Mouse (Mus musculus) common myeloid progenitor, adult 5-6 weeks (primary cell): ENCODE measurements around the gene Arhgap8. TPM values are rescaled to one million over a fixed set of nuclear protein-coding genes. Genes with fewer than 3 reads are reported as not detected.

ENCODE experiments used
- ATAC-seq: replicated peaks from 2 replicates; pipeline ENCODE4 v1.8.0; 2016; ENCODE audit warnings: low read depth, mild to moderate bottlenecking, moderate TSS enrichment, inconsistent platforms; ENCODE audit not compliant: poor library complexity, severe bottlenecking
- total RNA-seq: library from RNA; stranded (forward); fragments of 200-1000, 187-1606 nt; gene quantifications from 2 replicates; pipeline ENCODE4 v1.2.3, GENCODE M21; 2017

Gene Arhgap8
- total RNA-seq, 1 experiment from 2014 or later = not detected

- ATAC-seq = no peak
These were observed 55.7 kb downstream of the Arhgap8 start for GRCm38 (mm10) chr15:84775421-84776174.

- ATAC-seq = no peak
These were observed 58.7 kb downstream of the Arhgap8 start for GRCm38 (mm10) chr15:84778587-84778986.

DNA sequence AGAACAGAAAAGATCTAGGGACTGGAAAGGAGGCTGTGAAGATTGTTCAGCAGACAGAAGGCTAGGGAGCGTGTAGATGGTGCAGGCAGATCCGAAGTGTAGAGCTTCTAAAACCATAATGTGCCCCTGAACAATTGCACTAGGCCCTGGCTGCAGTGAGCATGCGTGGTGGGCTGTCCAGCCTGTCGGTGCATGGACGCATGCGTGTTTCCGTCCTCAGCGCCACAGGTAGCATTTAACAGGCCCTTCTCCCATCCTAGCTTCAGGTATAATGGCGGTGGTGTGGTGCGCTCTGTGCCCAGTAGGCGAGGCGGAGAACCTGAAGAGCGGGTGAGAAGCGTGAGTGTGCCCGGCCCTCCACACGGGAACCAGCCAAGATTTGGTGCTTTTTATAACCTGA is 65.0 kb downstream of the Arhgap8 start:
- no peak for ATAC-seq

DNA sequence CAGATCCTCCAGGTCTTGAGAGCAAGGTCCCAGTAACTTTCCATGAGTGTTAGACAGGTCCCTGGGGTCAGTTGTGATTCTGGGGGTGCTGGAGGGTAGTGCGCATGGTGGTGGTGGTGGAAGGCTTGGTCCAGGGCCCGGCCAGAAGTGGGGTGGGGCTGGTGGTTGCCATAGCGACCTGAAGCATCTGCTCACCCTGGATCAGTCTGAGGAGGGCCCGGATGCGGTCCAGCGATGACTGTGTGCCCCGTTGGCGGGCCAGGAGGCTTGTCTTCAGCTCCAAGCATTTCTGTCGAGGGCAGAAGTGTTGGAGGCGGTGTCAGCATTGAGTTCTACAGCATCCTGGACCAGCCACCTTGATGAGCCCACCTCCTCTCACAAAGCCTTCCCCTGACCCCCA is 67.3 kb downstream of the Arhgap8 start:
- ATAC-seq = no peak

GRCm38 (mm10) chr15:84793649-84794048 is 73.8 kb downstream of the Arhgap8 start:
- ATAC-seq = no peak

- no peak for ATAC-seq
These were observed 80.3 kb downstream of the Arhgap8 start for GRCm38 (mm10) chr15:84800132-84800531.

DNA sequence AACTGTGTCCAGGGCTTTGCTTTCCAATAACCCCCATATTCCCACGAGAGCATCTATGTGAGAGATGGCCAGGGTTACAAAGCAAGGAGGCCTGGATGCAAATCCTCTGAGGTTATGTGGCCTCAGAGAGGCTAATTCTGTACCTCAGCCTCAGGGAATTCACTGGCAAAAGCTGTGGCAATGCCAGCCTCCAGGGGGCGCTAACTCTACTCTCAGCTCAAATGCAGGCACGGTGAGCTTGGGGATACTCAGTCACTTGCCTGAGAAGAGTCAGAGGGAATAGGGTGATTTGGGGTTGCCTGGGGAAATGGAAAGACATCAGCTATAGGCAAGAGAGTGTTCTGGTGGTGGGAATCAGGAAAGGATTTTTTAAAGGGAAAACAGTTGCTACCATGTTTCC is 83.8 kb downstream of the Arhgap8 start:
- no peak for ATAC-seq

DNA sequence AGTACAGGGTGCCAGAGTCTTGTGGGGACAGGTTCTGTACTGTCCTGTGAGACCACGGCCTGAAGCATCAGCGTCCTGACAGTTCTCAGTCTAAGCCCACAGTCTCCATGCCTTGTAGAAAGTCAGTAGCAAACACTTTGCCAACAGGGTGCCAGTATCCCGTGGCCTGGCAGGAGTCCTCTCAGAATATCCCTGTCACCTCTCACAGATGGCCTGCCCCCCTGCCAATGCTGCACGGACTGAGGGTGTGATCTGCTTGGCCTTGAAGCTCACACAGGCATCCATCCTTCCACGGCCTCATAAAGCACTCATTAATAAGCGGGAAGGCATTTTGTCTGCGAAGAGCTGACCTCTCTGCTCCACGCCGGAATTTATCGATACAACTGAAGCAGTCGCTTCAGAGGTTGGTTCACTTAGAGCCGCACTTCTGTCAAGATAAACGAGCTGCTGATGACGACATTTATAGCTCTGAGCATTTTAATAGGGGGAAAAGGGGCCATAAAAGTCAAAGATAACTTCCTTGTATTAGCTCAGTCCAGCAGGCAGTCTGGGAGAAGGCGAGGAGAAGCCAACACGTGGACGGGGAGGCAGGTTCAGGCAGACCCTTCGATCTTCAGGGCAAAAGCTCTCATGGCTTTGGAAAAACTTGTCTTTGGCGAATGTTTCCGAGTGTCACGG is 89.6 kb downstream of the Arhgap8 start:
- ATAC-seq = no peak

DNA sequence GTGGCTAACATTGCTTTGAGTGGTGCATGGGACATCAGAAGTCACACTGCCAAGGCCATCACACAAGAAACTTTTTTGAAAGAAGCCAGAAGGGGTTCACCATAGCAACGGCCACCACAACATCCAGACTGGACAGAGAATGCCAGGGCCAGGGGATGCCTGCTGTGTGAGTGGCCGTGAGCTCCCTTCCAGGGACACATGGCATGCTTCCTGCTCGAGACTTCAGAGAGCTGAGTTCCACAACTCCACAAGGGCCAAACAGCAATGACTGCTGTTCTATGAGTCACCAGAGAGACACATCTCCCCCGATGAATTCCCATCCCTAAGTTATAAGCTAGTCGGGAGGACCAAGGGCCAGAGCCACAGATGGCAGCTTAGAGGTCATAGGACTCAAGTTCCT is 91.3 kb downstream of the Arhgap8 start:
- no peak for ATAC-seq

DNA sequence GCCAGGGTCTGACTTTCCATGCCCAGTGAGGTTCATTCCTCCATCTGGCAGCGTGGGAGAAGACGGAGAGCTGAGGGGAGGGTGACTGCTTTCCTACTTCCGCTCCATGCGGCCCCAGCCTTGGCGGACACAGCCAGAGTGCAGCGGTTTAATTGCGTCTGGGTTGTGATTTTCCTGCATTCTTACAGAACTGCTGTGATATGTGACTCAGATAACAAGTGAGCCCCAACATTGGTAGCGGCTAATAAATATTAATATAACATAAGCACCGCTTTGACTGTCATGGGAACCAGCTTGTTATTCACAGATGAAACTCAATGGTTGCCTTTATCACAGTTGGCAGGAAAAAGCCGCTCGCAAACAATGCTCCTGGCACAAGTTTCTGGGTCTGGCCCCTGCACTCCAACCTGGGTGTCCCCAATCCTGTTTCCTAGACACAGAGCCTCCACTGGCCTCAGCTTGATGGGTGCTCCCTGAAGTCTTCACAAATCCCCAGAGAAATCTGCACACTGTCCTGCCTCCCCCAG is 93.0 kb downstream of the Arhgap8 start:
- no peak for ATAC-seq

DNA sequence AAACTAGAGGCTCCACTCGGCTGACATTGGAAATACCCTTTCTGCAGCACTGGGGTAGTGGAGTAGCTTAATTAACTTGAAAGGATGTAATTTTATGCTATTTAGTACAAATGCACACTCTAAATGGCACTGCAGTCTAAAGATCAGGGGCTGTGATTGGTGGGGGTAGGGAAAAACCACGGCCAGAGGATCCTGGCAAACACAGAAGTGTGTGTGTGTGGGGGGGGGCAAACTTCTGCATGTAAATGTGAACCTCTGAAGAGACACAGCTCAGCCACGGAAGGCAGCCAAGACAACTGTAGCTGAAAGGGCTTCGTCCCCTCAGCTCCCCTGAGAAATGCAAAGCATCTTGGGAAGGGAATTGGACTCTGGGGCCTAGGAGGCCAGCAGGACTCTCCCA is 95.3 kb downstream of the Arhgap8 start:
- ATAC-seq = no peak

DNA sequence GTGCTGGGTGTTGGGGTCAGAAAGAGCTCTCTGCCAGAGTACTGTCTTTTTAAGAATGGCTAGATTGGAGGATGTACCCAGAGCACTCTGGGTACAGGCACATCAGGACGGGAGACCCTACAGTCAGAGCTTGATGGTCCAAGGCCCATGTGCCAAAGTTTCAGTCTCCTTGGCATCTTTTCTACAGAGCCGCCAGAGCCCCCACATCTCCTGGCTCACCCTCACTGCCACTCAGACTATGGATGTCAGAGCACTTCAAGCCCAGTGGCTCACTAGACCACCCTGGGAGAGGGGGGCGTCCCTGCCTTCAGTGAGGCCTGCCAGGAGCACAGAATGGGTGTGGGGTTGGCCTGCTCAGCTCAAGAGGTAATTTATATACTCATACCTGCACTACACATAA is 97.7 kb downstream of the Arhgap8 start:
- no peak for ATAC-seq

DNA sequence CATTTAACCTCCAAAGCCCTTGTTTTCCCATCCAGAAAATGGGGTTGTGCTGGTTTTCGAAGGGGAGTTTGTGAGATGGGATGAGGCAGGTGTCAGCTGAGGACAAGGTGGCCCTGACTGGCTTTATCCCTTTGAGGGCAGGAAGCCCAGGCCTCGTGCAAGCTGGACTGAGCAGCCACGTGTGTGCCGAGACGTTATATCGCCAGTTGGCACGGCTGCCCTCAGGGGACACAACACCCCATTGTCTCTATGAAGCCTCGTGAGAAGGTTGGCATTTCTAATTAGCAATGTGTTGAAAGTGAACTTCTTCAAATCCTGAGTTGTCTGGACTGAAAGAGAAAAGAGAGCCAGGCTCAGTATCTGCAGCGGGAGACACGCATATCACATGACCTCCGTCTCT is 98.4 kb downstream of the Arhgap8 start:
- no peak for ATAC-seq

DNA sequence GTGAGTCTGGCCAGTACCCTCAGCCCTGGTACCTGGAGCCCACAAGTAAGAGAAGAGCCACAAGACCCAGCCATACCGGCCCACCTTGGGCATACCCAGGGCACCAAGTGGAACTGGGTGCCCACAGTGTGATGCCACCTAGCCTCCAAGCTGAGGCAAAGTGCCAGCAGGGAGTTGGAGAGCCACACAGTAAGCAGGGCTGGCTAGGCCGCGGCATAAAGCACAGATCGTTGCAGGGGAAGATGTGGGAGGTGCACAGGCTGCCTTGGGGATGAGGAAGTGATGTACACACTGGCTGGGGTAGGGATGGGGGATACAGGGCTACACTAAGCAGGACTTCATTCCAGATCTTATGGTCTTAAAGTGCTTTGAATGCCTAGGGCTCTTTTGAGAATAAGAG is 101.0 kb downstream of the Arhgap8 start:
- no peak for ATAC-seq

Other genes starting within 250 kb of the Arhgap8 start
- 3.3 and 3.7 TPM in 2 replicates for gene Rtl6, start 162.2 kb upstream of the Arhgap8 start, total RNA-seq
- 6.3 and 6.6 TPM in 2 replicates for gene Prr5, start 50.4 kb upstream of the Arhgap8 start, total RNA-seq
- gene Phf21b, start 136.0 kb downstream of the Arhgap8 start, total RNA-seq = 5.3 TPM in 1 of 2 replicates, not detected in the other
- gene Gm29666, start 200.0 kb downstream of the Arhgap8 start, total RNA-seq = 0.27 and 0.53 TPM in 2 replicates
- gene Nup50, start 203.4 kb downstream of the Arhgap8 start, total RNA-seq = 85.2 and 98.3 TPM in 2 replicates